Mouse (Mus musculus) myocyte (in vitro differentiated cells): ENCODE measurements at regions not wholly inside any gene's neighbourhood (a gene's known extent, or its start where the extent isn't known, plus 50 kb on each side); places are given as distances from the start of the nearest gene placed in this dataset.

Experiments used
- CEBPB ChIP-seq: IDR thresholded peaks from 2 replicates; pipeline ENCODE4 v1.6.1; 2011; ENCODE audit warnings: mild to moderate bottlenecking, moderate library complexity; ENCODE audit not compliant: poor library complexity, insufficient read depth, severe bottlenecking
- E2F4 ChIP-seq: IDR thresholded peaks from one replicate; pipeline ENCODE4 v1.6.1; 2011; ENCODE audit warnings: mild to moderate bottlenecking, control low read depth, moderate library complexity; ENCODE audit not compliant: insufficient read depth
- MAX ChIP-seq: IDR thresholded peaks from one replicate; pipeline ENCODE4 v1.6.1; 2011; ENCODE audit warnings: low read depth, mild to moderate bottlenecking, control low read depth
- MYOD1 ChIP-seq, 3 experiments: IDR thresholded peaks; one replicate each; pipeline ENCODE4 v1.6.1; 2011; ENCODE audit warnings: control low read depth in 2 of 3, low read depth in 2 of 3, mild to moderate bottlenecking in 2 of 3, moderate library complexity in 1 of 3; ENCODE audit not compliant: insufficient read length in 2 of 3, control insufficient read depth in 1 of 3
- MYOG ChIP-seq, 3 experiments: IDR thresholded peaks; one replicate each; pipeline ENCODE4 v1.6.1; 2011; ENCODE audit warnings: control low read depth in 2 of 3, low read depth in 2 of 3, mild to moderate bottlenecking in 2 of 3; ENCODE audit not compliant: insufficient read length in 2 of 3, control insufficient read depth in 1 of 3, insufficient read depth in 1 of 3
- POLR2A ChIP-seq: IDR thresholded peaks from one replicate; pipeline ENCODE4 v1.6.1; 2011; ENCODE audit warnings: low read depth, mild to moderate bottlenecking, control low read depth, moderate library complexity; ENCODE audit not compliant: insufficient read length
- POLR2AphosphoS2 ChIP-seq: IDR thresholded peaks from one replicate; pipeline ENCODE4 v1.6.1; 2011; ENCODE audit warnings: low read depth, control low read depth; ENCODE audit not compliant: insufficient read length
- REST ChIP-seq: IDR thresholded peaks from one replicate; pipeline ENCODE4 v1.6.1; 2011; ENCODE audit warnings: mild to moderate bottlenecking, control low read depth, moderate library complexity; ENCODE audit not compliant: insufficient read depth, insufficient read length
- SRF ChIP-seq: IDR thresholded peaks from one replicate; pipeline ENCODE4 v1.6.1; 2011; ENCODE audit warnings: low read depth; ENCODE audit not compliant: control insufficient read depth, insufficient read length
- TCF12 ChIP-seq: IDR thresholded peaks from one replicate; pipeline ENCODE4 v1.6.1; 2011; ENCODE audit warnings: mild to moderate bottlenecking, control low read depth; ENCODE audit not compliant: poor library complexity, insufficient read depth, severe bottlenecking
- TCF3 ChIP-seq: IDR thresholded peaks from one replicate; pipeline ENCODE4 v1.6.1; 2011; ENCODE audit warnings: low read depth, control low read depth; ENCODE audit not compliant: insufficient read length
- USF1 ChIP-seq: IDR thresholded peaks from one replicate; pipeline ENCODE4 v1.6.1; 2011; ENCODE audit warnings: low read depth, mild to moderate bottlenecking, control low read depth, moderate library complexity

GRCm38 (mm10) chr17:27361362-27361761 lies 157.1 kb upstream of the Lemd2 start:
- TF ChIP-seq E2F4, result no peak
- TF ChIP-seq MAX, result no peak
- no peak for TF ChIP-seq POLR2A
- no peak for TF ChIP-seq REST
- TF ChIP-seq TCF12, result no peak
- no peak for TF ChIP-seq POLR2AphosphoS2
- TF ChIP-seq MYOD1 (IDR thresholded peaks at IDR 0.05; ENCODE audit: control insufficient read depth in 1 of 3, insufficient read length in 2 of 3, low read depth in 2 of 3), result no peak
- TF ChIP-seq CEBPB, result no peak
- TF ChIP-seq USF1, result no peak
- no peak for TF ChIP-seq MYOG (IDR thresholded peaks at IDR 0.05; ENCODE audit: control insufficient read depth in 1 of 3, insufficient read depth in 1 of 3, insufficient read length in 2 of 3, low read depth in 2 of 3)
- no peak for TF ChIP-seq TCF3
- TF ChIP-seq SRF, result no peak
